Mouse (Mus musculus) lung, embryonic 16.5 days (tissue): ENCODE data around the gene Zfp365. TPM values are rescaled to one million over a fixed set of nuclear protein-coding genes. Genes with fewer than 3 reads are reported as not detected.

Source experiments
- ATAC-seq: fragments of 200-750 bp; cut with Nextera tagmentation; 2 replicates; pipeline ENCODE4 v1.8.0; 2017; ENCODE audit warnings: low read depth, mild to moderate bottlenecking, moderate library complexity
- H3K27ac ChIP-seq: fragments of 300-500 bp; sonication (generic); 2 replicates; pipeline ENCODE4 v1.5.1; 2014; ENCODE audit warnings: mild to moderate bottlenecking, control low read depth, low read length
- H3K27me3 ChIP-seq: fragments of 300-500 bp; sonication (generic); 2 replicates; pipeline ENCODE4 v1.6.1; 2014; ENCODE audit warnings: low read depth, low read length, mixed read lengths; ENCODE audit not compliant: control insufficient read depth, insufficient read depth
- H3K36me3 ChIP-seq: fragments of 300-500 bp; sonication (generic); 2 replicates; pipeline ENCODE4 v1.6.1; 2014; ENCODE audit warnings: low read length; ENCODE audit not compliant: control insufficient read depth, insufficient read depth
- H3K4me1 ChIP-seq: fragments of 300-500 bp; sonication (generic); replicated peaks from 2 replicates; pipeline ENCODE4 v1.6.1; 2014; ENCODE audit warnings: low read length, mixed read lengths; ENCODE audit not compliant: control insufficient read depth, insufficient read depth
- H3K4me2 ChIP-seq: fragments of 300-500 bp; sonication (generic); 2 replicates; pipeline ENCODE4 v1.6.1; 2014; ENCODE audit warnings: low read depth, low read length, control low read depth
- H3K4me3 ChIP-seq: fragments of 300-500 bp; sonication (generic); 2 replicates; pipeline ENCODE4 v1.5.1; 2014; ENCODE audit warnings: mild to moderate bottlenecking, low read length, control low read depth
- H3K9ac ChIP-seq: fragments of 300-500 bp; sonication (generic); 2 replicates; pipeline ENCODE4 v1.6.1; 2014; ENCODE audit warnings: low read length, control low read depth
- H3K9me3 ChIP-seq: fragments of 300-500 bp; sonication (generic); 2 replicates; pipeline ENCODE4 v1.6.1; 2016; ENCODE audit warnings: low read length; ENCODE audit not compliant: control insufficient read depth
- WGBS: fragments of 180-500 bp; shearing (Covaris S2); extraction: QIAGEN DNeasy Blood & Tissue Kit; methylation state at CpG from one replicate; pipeline ENCODE4 v1.1.7; 2014; 5-methylcytosine and 5-hydroxymethylcytosine counted together
- polyA plus RNA-seq: library from polyadenylated mRNA; unstranded; fragments of >200 nt; fragmentation: Nextera tagmentation; extraction: Ambion mirVana; gene quantifications from 2 replicates; pipeline ENCODE4 v1.2.1, GENCODE M21; 2015

The Zfp365 gene
- polyA plus RNA-seq, 1 experiment from 2014 or later: 0.98 TPM

GRCm38 (mm10) chr10:67911447-67912336, 770 bp downstream of the Zfp365 start:
- Histone ChIP-seq H3K4me3 (peak overlapping the region; percentile 64), H3K36me3 (no peaks in the 10 kb centered on the region), H3K27me3 (peaks cover 2% of the 10 kb centered on the region), H3K27ac (no peak overlapping the region), H3K4me2 (peak overlapping the region; percentile 97), H3K9me3 (peaks cover 4% of the 10 kb centered on the region; the same call in 1 of the 2 replicates), H3K4me1 (peaks cover 9% of the 10 kb centered on the region), H3K9ac (peak overlapping the region; percentile 66)
- 18% methylated on average over 33 of the region's 33 CpGs for WGBS
- ATAC-seq: 0 out of 2 replicates have a peak, but pooled peaks have one; percentile 15

GRCm38 (mm10) chr10:67907931-67908330, 4.5 kb downstream of the Zfp365 start:
- no peak for ATAC-seq
- Histone ChIP-seq H3K4me2 (no peak overlapping the region), H3K4me3 (no peak overlapping the region), H3K9me3 (no peaks in the 10 kb centered on the region), H3K36me3 (no peaks in the 10 kb centered on the region), H3K9ac (no peak overlapping the region), H3K27me3 (peaks cover 2% of the 10 kb centered on the region), H3K4me1 (peaks cover 9% of the 10 kb centered on the region), H3K27ac (no peak overlapping the region)
- 94% methylated on average over 4 of the region's 4 CpGs for WGBS

GRCm38 (mm10) chr10:67906926-67907325, 5.5 kb downstream of the Zfp365 start:
- Histone ChIP-seq H3K4me3 (no peak overlapping the region), H3K9ac (no peak overlapping the region), H3K36me3 (no peaks in the 10 kb centered on the region), H3K27me3 (peaks cover 2% of the 10 kb centered on the region), H3K4me1 (peaks cover 3% of the 10 kb centered on the region), H3K4me2 (no peak overlapping the region), H3K9me3 (no peaks in the 10 kb centered on the region), H3K27ac (no peak overlapping the region)
- WGBS: 84% methylated on average over 2 of the region's 2 CpGs
- no peak for ATAC-seq

GRCm38 (mm10) chr10:67906063-67906462, 6.4 kb downstream of the Zfp365 start:
- no peak for ATAC-seq
- 73% methylated on average over 4 of the region's 4 CpGs for WGBS

GRCm38 (mm10) chr10:67903387-67903786, 9.1 kb downstream of the Zfp365 start:
- H3K9ac ChIP-seq: no peak overlapping the region
- no peaks in the 10 kb centered on the region for H3K9me3 ChIP-seq
- H3K27me3 ChIP-seq: no peaks in the 10 kb centered on the region
- no peaks in the 10 kb centered on the region for H3K4me1 ChIP-seq
- H3K4me2 ChIP-seq: no peak overlapping the region
- no peak for ATAC-seq
- H3K4me3 ChIP-seq: no peak overlapping the region
- WGBS: 59% methylated on average over 7 of the region's 7 CpGs
- no peaks in the 10 kb centered on the region for H3K36me3 ChIP-seq
- H3K27ac ChIP-seq: no peak overlapping the region

More at GRCm38 (mm10) chr10:67906063-67906462, 6.4 kb downstream of the Zfp365 start:
- H3K9ac ChIP-seq: no peak overlapping the region
- H3K36me3 ChIP-seq: no peaks in the 10 kb centered on the region
- H3K27me3 ChIP-seq: no peaks in the 10 kb centered on the region
- H3K4me3 ChIP-seq: no peak overlapping the region
- no peaks in the 10 kb centered on the region for H3K4me1 ChIP-seq
- H3K27ac ChIP-seq: no peak overlapping the region
- no peak overlapping the region for H3K4me2 ChIP-seq
- H3K9me3 ChIP-seq: no peaks in the 10 kb centered on the region

GRCm38 (mm10) chr10:67901179-67901578, 11.3 kb downstream of the Zfp365 start:
- H3K27me3 ChIP-seq: no peaks in the 10 kb centered on the region
- H3K4me2 ChIP-seq: no peak overlapping the region
- 58% methylated on average over 5 of the region's 5 CpGs for WGBS

GRCm38 (mm10) chr10:67898949-67899675, 13.3 kb downstream of the Zfp365 start:
- 68% methylated on average over 4 of the region's 4 CpGs for WGBS
- ATAC-seq: no peak

More at GRCm38 (mm10) chr10:67901179-67901578, 11.3 kb downstream of the Zfp365 start:
- Histone ChIP-seq H3K36me3 (no peaks in the 10 kb centered on the region), H3K9ac (no peak overlapping the region), H3K4me1 (no peaks in the 10 kb centered on the region), H3K9me3 (no peaks in the 10 kb centered on the region), H3K27ac (no peak overlapping the region), H3K4me3 (no peak overlapping the region)
- no peak for ATAC-seq

GRCm38 (mm10) chr10:67898355-67898935, 14.0 kb downstream of the Zfp365 start:
- H3K27ac ChIP-seq: no peak overlapping the region
- no peaks in the 10 kb centered on the region for H3K27me3 ChIP-seq
- H3K4me2 ChIP-seq: no peak overlapping the region
- H3K36me3 ChIP-seq: no peaks in the 10 kb centered on the region
- no peak for ATAC-seq
- H3K9me3 ChIP-seq: no peaks in the 10 kb centered on the region
- WGBS: 90% methylated on average over 9 of the region's 9 CpGs
- H3K4me1 ChIP-seq: no peaks in the 10 kb centered on the region
- H3K4me3 ChIP-seq: no peak overlapping the region
- H3K9ac ChIP-seq: no peak overlapping the region

More at GRCm38 (mm10) chr10:67898949-67899675, 13.3 kb downstream of the Zfp365 start:
- Histone ChIP-seq H3K4me3 (no peak overlapping the region), H3K4me1 (no peaks in the 10 kb centered on the region), H3K27ac (no peak overlapping the region), H3K9ac (no peak overlapping the region), H3K9me3 (no peaks in the 10 kb centered on the region), H3K4me2 (no peak overlapping the region), H3K36me3 (no peaks in the 10 kb centered on the region), H3K27me3 (no peaks in the 10 kb centered on the region)

- Histone ChIP-seq H3K9ac (no peak overlapping the region), H3K4me2 (no peak overlapping the region), H3K4me3 (no peak overlapping the region), H3K36me3 (no peaks in the 10 kb centered on the region), H3K9me3 (no peaks in the 10 kb centered on the region), H3K4me1 (no peaks in the 10 kb centered on the region), H3K27ac (no peak overlapping the region), H3K27me3 (no peaks in the 10 kb centered on the region)
- ATAC-seq: no peak
- WGBS: 80% methylated on average over 6 of the region's 6 CpGs
Measured at GRCm38 (mm10) chr10:67897281-67897680, 15.2 kb downstream of the Zfp365 start.
